Mouse (Mus musculus) hindbrain, embryonic 12.5 days (tissue): ENCODE data around the gene Baiap2. TPM values are rescaled to one million over a fixed set of nuclear protein-coding genes. Genes with fewer than 3 reads are reported as not detected.

Source experiments
- ATAC-seq: fragments of 200-750 bp; cut with Nextera tagmentation; 2 replicates; pipeline ENCODE4 v1.8.0; 2017; ENCODE audit warnings: moderate TSS enrichment; ENCODE audit not compliant: low FRiP score
- H3K27ac ChIP-seq: fragments of 300-500 bp; sonication (generic); 2 replicates; pipeline ENCODE4 v1.5.1; 2016; ENCODE audit warnings: mild to moderate bottlenecking
- H3K27me3 ChIP-seq: fragments of 300-500 bp; sonication (generic); 2 replicates; pipeline ENCODE4 v1.6.1; 2016; ENCODE audit warnings: mild to moderate bottlenecking
- H3K36me3 ChIP-seq: fragments of 300-500 bp; sonication (generic); 2 replicates; pipeline ENCODE4 v1.6.1; 2016; ENCODE audit warnings: mild to moderate bottlenecking
- H3K4me1 ChIP-seq: fragments of 300-500 bp; sonication (generic); 2 replicates; pipeline ENCODE4 v1.6.1; 2016
- H3K4me2 ChIP-seq: fragments of 300-500 bp; sonication (generic); replicated peaks from 2 replicates; pipeline ENCODE4 v1.6.1; 2016; ENCODE audit warnings: mild to moderate bottlenecking
- H3K4me3 ChIP-seq: fragments of 300-500 bp; sonication (generic); 2 replicates; pipeline ENCODE4 v1.5.1; 2016; ENCODE audit warnings: mild to moderate bottlenecking
- H3K9ac ChIP-seq: fragments of 300-500 bp; sonication (generic); 2 replicates; pipeline ENCODE4 v1.6.1; 2016; ENCODE audit warnings: mild to moderate bottlenecking, moderate library complexity
- H3K9me3 ChIP-seq: fragments of 300-500 bp; sonication (generic); replicated peaks from 2 replicates; pipeline ENCODE4 v1.6.1; 2016; ENCODE audit warnings: mild to moderate bottlenecking
- WGBS: fragments of 180-500 bp; shearing (Covaris S2); methylation state at CpG from one replicate; pipeline ENCODE4 v1.1.7; 2016; 5-methylcytosine and 5-hydroxymethylcytosine counted together
- polyA plus RNA-seq: library from polyadenylated mRNA; unstranded; fragments of >200 nt; fragmentation: Nextera tagmentation; extraction: Ambion mirVana; gene quantifications from 2 replicates; pipeline ENCODE4 v1.2.1, GENCODE M21; 2016

Gene Baiap2
- polyA plus RNA-seq, 1 experiment from 2014 or later = 10.6 TPM

GRCm38 (mm10) chr11:120042141-120042838 is 99.7 kb downstream of the Baiap2 start:
- Histone ChIP-seq H3K4me2 (no peak overlapping the region), H3K4me1 (peaks cover 46% of the 10 kb centered on the region), H3K36me3 (no peaks in the 10 kb centered on the region), H3K4me3 (no peak overlapping the region), H3K27me3 (peaks cover 17% of the 10 kb centered on the region), H3K27ac (0 out of 2 replicates have a peak overlapping the region, but pooled peaks have one; percentile 8), H3K9ac (no peak overlapping the region), H3K9me3 (no peaks in the 10 kb centered on the region)
- ATAC-seq = no peak
- 79% methylated on average over 7 of the region's 7 CpGs for WGBS

DNA sequence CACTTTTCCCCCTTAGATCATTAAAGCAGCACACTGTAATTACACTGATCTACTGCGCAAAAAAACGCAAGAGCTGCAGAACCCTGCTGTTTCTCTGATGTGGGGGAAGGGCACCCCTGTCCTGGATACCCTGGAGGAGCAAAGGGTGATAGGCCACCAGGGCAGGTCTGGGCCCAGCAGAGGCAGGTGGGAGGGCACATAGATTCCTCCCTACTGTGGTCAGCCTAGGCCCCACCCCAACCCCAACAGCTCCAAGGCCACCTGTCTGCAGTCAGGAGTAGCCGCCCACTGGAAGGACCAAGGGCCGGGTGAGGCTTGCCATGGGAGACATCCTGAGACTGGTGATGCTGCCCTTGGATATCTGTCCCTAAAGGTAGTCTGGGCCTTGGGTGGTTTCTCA is 102.8 kb downstream of the Baiap2 start:
- peaks cover 54% of the 10 kb centered on the region for H3K4me1 ChIP-seq
- whole genome bisulfite sequencing = 55% methylated on average over 4 of the region's 4 CpGs
- H3K27ac ChIP-seq = no peak overlapping the region
- no peaks in the 10 kb centered on the region for H3K36me3 ChIP-seq
- H3K9ac ChIP-seq = 0 out of 2 replicates have a peak overlapping the region, but pooled peaks have one; percentile 86
- H3K9me3 ChIP-seq = no peaks in the 10 kb centered on the region
- peak overlapping the region; percentile 67 for H3K4me3 ChIP-seq
- ATAC-seq = no peak
- H3K4me2 ChIP-seq = peak overlapping the region; percentile 96
- peaks cover 36% of the 10 kb centered on the region for H3K27me3 ChIP-seq

- Histone ChIP-seq H3K9ac (peak overlapping the region; percentile 86), H3K27ac (peak overlapping the region; percentile 77), H3K4me2 (peak overlapping the region; percentile 96), H3K36me3 (no peaks in the 10 kb centered on the region), H3K27me3 (peaks cover 37% of the 10 kb centered on the region), H3K4me1 (peaks cover 53% of the 10 kb centered on the region), H3K9me3 (no peaks in the 10 kb centered on the region), H3K4me3 (peak overlapping the region; percentile 67)
- 0 out of 2 replicates have a peak, but pooled peaks have one; percentile 12 for ATAC-seq
- WGBS = 42% methylated on average over 11 of the region's 11 CpGs
These were observed 103.4 kb downstream of the Baiap2 start for GRCm38 (mm10) chr11:120045839-120046552.

DNA sequence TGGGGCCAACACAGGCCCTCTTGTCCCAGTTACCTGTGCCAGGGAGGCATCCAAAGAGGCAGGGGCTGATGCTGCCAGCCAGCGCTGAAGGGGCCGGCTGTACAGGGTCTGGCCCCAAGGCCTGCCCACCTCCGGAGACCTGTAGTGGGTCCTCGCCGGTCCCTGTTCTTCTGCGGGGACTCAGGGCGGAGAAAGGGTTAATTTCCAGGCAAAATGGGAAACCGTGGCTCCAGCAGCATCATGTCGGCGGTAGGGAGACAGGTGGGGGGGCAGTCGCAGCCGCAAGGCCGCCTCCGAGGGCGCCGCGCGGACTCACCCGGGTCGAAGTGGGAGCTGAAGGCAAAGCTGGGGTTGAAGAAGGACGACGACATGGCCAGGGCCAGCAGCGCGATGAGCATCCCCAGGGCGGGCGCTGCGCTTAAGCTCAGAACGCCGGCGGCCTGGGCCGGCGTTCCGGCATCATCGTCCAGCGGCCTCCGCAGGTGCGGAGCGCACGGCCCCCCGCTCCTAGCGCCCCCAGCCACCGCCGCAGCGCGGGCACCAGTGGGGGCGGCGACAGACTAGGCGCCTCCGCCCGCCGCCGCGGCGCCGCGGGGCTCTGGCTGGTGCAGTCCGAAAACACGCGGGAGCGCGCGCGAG is 104.1 kb downstream of the Baiap2 start, which contains the start of gene Aatk:
TSS of gene Aatk (minus strand) at position 615 of the 639 bp plus-strand sequence.
- peak; percentile 36; the same call in 1 of the 2 replicates for ATAC-seq
- peaks cover 57% of the 10 kb centered on the region for H3K4me1 ChIP-seq
- H3K4me3 ChIP-seq = peak within 1 kb of the TSS; percentile 67
- H3K9ac ChIP-seq = peak within 1 kb of the TSS; percentile 86
- WGBS = under 1% methylated on average over 60 of the region's 63 CpGs
- no peaks in the 10 kb centered on the region for H3K36me3 ChIP-seq
- H3K9me3 ChIP-seq = no peaks in the 10 kb centered on the region
- peak within 1 kb of the TSS; percentile 77 for H3K27ac ChIP-seq
- H3K4me2 ChIP-seq = peak within 1 kb of the TSS; percentile 96
- H3K27me3 ChIP-seq = peaks cover 40% of the 10 kb centered on the region

DNA sequence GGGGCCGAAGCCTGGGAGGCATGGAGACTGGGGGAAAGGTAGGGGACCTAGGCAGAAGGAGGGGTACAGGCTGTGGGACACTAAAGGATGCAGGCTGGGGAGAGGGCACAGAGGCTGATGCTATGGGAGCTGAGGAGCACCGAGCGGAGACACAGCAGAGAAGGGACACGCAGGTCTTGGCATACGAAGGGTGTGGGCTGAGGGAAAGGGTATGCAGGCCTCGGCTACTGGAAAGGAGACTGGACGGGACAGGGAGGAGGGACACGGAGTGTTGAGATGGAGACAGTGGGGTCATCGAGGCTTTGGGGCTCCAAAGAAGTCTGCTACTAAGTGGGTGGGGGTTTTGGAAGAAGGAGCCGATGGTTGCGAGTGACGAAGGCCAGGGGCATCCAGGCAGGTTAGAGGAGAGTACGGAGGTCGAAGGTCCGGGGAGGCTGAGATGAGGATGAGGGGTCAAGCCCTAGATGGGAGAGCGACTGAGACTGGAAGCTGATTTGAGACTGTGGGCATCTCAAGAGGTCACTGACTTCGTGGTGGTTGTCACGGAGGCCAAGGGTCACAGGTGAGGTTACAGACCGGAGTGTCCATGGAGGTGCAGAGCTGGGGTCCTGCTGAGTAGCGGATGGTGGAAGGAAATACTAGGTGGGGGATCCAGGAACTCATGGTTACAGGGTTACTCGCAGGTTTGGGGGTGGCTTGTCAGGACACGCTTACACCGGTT is 105.1 kb downstream of the Baiap2 start:
- H3K36me3 ChIP-seq = no peaks in the 10 kb centered on the region
- H3K4me1 ChIP-seq = peaks cover 49% of the 10 kb centered on the region
- peaks cover 40% of the 10 kb centered on the region for H3K27me3 ChIP-seq
- H3K9me3 ChIP-seq = no peaks in the 10 kb centered on the region
- peak overlapping the region; percentile 77 for H3K27ac ChIP-seq
- H3K9ac ChIP-seq = peak overlapping the region; percentile 86
- H3K4me2 ChIP-seq = peak overlapping the region; percentile 96
- WGBS = 8% methylated on average over 23 of the region's 23 CpGs
- ATAC-seq = peak; percentile 26; the same call in 1 of the 2 replicates
- peak overlapping the region; percentile 67 for H3K4me3 ChIP-seq

GRCm38 (mm10) chr11:120048252-120048556 is 105.6 kb downstream of the Baiap2 start:
- H3K4me3 ChIP-seq = peak overlapping the region; percentile 67
- H3K9ac ChIP-seq = peak overlapping the region; percentile 41; the same call in 1 of the 2 replicates
- peak overlapping the region; percentile 96 for H3K4me2 ChIP-seq
- WGBS = 4% methylated on average over 23 of the region's 23 CpGs
- H3K27me3 ChIP-seq = peaks cover 40% of the 10 kb centered on the region
- H3K9me3 ChIP-seq = no peaks in the 10 kb centered on the region
- H3K4me1 ChIP-seq = peaks cover 49% of the 10 kb centered on the region
- H3K27ac ChIP-seq = 0 out of 2 replicates have a peak overlapping the region, but pooled peaks have one; percentile 77
- H3K36me3 ChIP-seq = no peaks in the 10 kb centered on the region
- ATAC-seq = peak; percentile 24; the same call in 1 of the 2 replicates

DNA sequence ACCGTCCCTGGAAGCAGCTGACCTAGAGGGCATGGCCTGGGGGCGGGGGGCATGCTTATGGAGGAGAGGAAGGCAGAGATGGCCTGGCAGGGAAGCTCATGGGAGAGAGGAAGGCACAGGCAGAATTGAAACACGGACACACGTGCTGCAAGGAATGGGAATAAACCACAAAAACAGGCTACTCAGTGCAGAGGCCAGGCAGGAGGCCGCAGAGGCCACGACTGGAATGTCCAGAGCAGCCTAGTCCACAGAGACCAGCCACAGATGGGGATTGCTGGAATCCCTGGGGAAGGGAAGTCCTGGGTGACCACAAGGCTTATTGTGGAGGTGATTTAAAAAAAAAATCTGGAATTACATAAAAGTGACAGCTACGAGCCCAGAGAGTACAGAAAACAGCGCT is 106.5 kb downstream of the Baiap2 start:
- H3K4me3 ChIP-seq = no peak overlapping the region
- no peak overlapping the region for H3K27ac ChIP-seq
- no peaks in the 10 kb centered on the region for H3K9me3 ChIP-seq
- ATAC-seq = no peak
- peaks cover 40% of the 10 kb centered on the region for H3K27me3 ChIP-seq
- no peak overlapping the region for H3K9ac ChIP-seq
- 77% methylated on average over 8 of the region's 8 CpGs for WGBS
- H3K36me3 ChIP-seq = no peaks in the 10 kb centered on the region
- no peak overlapping the region for H3K4me2 ChIP-seq
- peaks cover 49% of the 10 kb centered on the region for H3K4me1 ChIP-seq

GRCm38 (mm10) chr11:120051124-120051811 is 108.7 kb downstream of the Baiap2 start:
- no peaks in the 10 kb centered on the region for H3K36me3 ChIP-seq
- no peak overlapping the region for H3K9ac ChIP-seq
- peak overlapping the region; percentile 35 for H3K27ac ChIP-seq
- H3K4me2 ChIP-seq = no peak overlapping the region
- H3K4me1 ChIP-seq = peaks cover 33% of the 10 kb centered on the region
- peak; percentile 35; the same call in 1 of the 2 replicates for ATAC-seq
- H3K27me3 ChIP-seq = peaks cover 31% of the 10 kb centered on the region
- H3K9me3 ChIP-seq = no peaks in the 10 kb centered on the region
- 40% methylated on average over 14 of the region's 14 CpGs for WGBS
- H3K4me3 ChIP-seq = no peak overlapping the region

- H3K27me3 ChIP-seq = peaks cover 23% of the 10 kb centered on the region
- H3K27ac ChIP-seq = no peak overlapping the region
- no peaks in the 10 kb centered on the region for H3K9me3 ChIP-seq
- H3K4me1 ChIP-seq = peaks cover 31% of the 10 kb centered on the region
- no peak overlapping the region for H3K9ac ChIP-seq
- no peaks in the 10 kb centered on the region for H3K36me3 ChIP-seq
- 71% methylated on average over 9 of the region's 9 CpGs for WGBS
- no peak for ATAC-seq
- no peak overlapping the region for H3K4me3 ChIP-seq
- H3K4me2 ChIP-seq = no peak overlapping the region
These were observed 109.7 kb downstream of the Baiap2 start for GRCm38 (mm10) chr11:120052274-120052673.

DNA sequence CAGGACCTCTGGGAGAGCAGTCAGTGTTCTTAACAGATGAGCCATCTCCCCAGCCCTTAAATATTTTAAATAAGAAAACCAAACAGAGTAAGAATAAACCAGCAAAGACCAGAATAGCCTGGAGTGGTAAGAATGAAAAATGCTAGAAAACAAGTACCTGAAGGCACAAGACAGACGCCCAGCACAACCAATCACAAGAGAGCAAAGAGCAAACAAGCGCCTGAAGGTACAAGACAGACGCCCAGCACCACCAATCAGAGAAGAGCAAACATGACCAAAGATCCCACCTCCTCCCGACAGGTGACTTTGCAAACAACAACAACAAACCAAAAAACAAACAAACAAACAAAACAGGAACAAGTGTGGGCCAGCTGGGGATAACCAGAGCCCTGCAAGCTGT is 111.3 kb downstream of the Baiap2 start:
- Histone ChIP-seq H3K4me1 (peaks cover 15% of the 10 kb centered on the region), H3K36me3 (no peaks in the 10 kb centered on the region), H3K9ac (no peak overlapping the region), H3K27me3 (peaks cover 7% of the 10 kb centered on the region), H3K4me3 (no peak overlapping the region), H3K9me3 (no peaks in the 10 kb centered on the region), H3K27ac (no peak overlapping the region), H3K4me2 (no peak overlapping the region)
- ATAC-seq = no peak
- WGBS = 85% methylated on average over 4 of the region's 4 CpGs

GRCm38 (mm10) chr11:120055953-120056732 is 113.6 kb downstream of the Baiap2 start:
- H3K9me3 ChIP-seq = no peaks in the 10 kb centered on the region
- 82% methylated on average over 12 of the region's 12 CpGs for WGBS
- H3K36me3 ChIP-seq = no peaks in the 10 kb centered on the region
- H3K4me3 ChIP-seq = no peak overlapping the region
- no peak overlapping the region for H3K9ac ChIP-seq
- no peak overlapping the region for H3K4me2 ChIP-seq
- H3K27me3 ChIP-seq = 0 out of 2 replicates have a peak, but pooled peaks cover under 1% of the 10 kb centered on the region
- peaks cover 10% of the 10 kb centered on the region for H3K4me1 ChIP-seq
- ATAC-seq = no peak
- no peak overlapping the region for H3K27ac ChIP-seq
